Mouse (Mus musculus): Measurements from ENCODE around the gene Ttc7. TPM values are rescaled to one million over a fixed set of nuclear protein-coding genes. Genes with fewer than 3 reads are reported as not detected.

The Ttc7 gene
- total RNA-seq, 2 experiments from 2014 or later: 14.7 to 16.7 TPM

- no peak for DNase-seq
- intact Hi-C loops (cut with DNase I): no loop called here
Observed at GRCm38 (mm10) chr17:87356261-87356660, 73.6 kb downstream of the Ttc7 start.

- intact Hi-C loops (cut with DNase I): no loop called here
- DNase-seq: no peak
Observed at GRCm38 (mm10) chr17:87357506-87357905, 74.8 kb downstream of the Ttc7 start.

- no peak for DNase-seq
- intact Hi-C loops (cut with DNase I): no loop called here
Observed at GRCm38 (mm10) chr17:87361132-87361531, 78.4 kb downstream of the Ttc7 start.

GRCm38 (mm10) chr17:87364108-87364507 lies 81.4 kb downstream of the Ttc7 start:
- intact Hi-C loops (cut with DNase I): no loop called here
- DNase-seq: no peak

GRCm38 (mm10) chr17:87365268-87365667 lies 82.6 kb downstream of the Ttc7 start:
- intact Hi-C loops (cut with DNase I): no loop called here
- no peak for DNase-seq

GRCm38 (mm10) chr17:87366520-87366919 lies 83.8 kb downstream of the Ttc7 start:
- intact Hi-C loops (cut with DNase I): no loop called here
- no peak for DNase-seq

- intact Hi-C loops (cut with DNase I): no loop called here
- no peak for DNase-seq
Observed at GRCm38 (mm10) chr17:87367228-87367627, 84.5 kb downstream of the Ttc7 start.

GRCm38 (mm10) chr17:87367640-87368039 lies 85.0 kb downstream of the Ttc7 start:
- intact Hi-C loops (cut with DNase I): no loop called here
- DNase-seq: peak; percentile 75

GRCm38 (mm10) chr17:87368481-87368880 lies 85.8 kb downstream of the Ttc7 start:
- DNase-seq: no peak
- intact Hi-C loops (cut with DNase I): no loop called here

GRCm38 (mm10) chr17:87369270-87369759 lies 86.6 kb downstream of the Ttc7 start:
- DNase-seq: no peak
- intact Hi-C loops (cut with DNase I): no loop called here

GRCm38 (mm10) chr17:87372189-87372588 lies 89.5 kb downstream of the Ttc7 start:
- no peak for DNase-seq
- intact Hi-C loops (cut with DNase I): no loop called here

GRCm38 (mm10) chr17:87373327-87373726 lies 90.6 kb downstream of the Ttc7 start:
- intact Hi-C loops (cut with DNase I): no loop called here

GRCm38 (mm10) chr17:87375941-87376511 lies 93.3 kb downstream of the Ttc7 start:
- intact Hi-C loops (cut with DNase I): loop anchor here (5.0 kb wide), 1 partner anchor 71 kb away; the partner anchor contains the start of gene Calm2
- DNase-seq: peak in 1 of 2 experiments; percentile 42

More at GRCm38 (mm10) chr17:87373327-87373726, 90.6 kb downstream of the Ttc7 start:
- no peak for DNase-seq

- peak in 1 of 2 experiments; percentile 46 for DNase-seq
- intact Hi-C loops (cut with DNase I): loop anchor here (5.0 kb wide), 1 partner anchor 70 kb away; the partner anchor contains the start of gene Calm2
Observed at GRCm38 (mm10) chr17:87376831-87377471, 94.3 kb downstream of the Ttc7 start.

- DNase-seq: no peak
- intact Hi-C loops (cut with DNase I): loop anchor here (5.0 kb wide), 1 partner anchor 70 kb away; the partner anchor contains the start of gene Calm2
Observed at GRCm38 (mm10) chr17:87377536-87377935, 94.8 kb downstream of the Ttc7 start.

GRCm38 (mm10) chr17:87378354-87379159 lies 95.9 kb downstream of the Ttc7 start:
- intact Hi-C loops (cut with DNase I): loop anchor here (5.0 kb wide), 1 partner anchor 69 kb away; the partner anchor contains the start of gene Calm2
- peak in 1 of 2 experiments; percentile 44 for DNase-seq

GRCm38 (mm10) chr17:87379160-87379624 lies 96.5 kb downstream of the Ttc7 start:
- intact Hi-C loops (cut with DNase I): loop anchor here (5.0 kb wide), 1 partner anchor 68 kb away; the partner anchor contains the start of gene Calm2
- DNase-seq: no peak

GRCm38 (mm10) chr17:87379821-87380220 lies 97.1 kb downstream of the Ttc7 start:
- intact Hi-C loops (cut with DNase I): loop anchor here (5.0 kb wide), 1 partner anchor 67 kb away; the partner anchor contains the start of gene Calm2
- DNase-seq: no peak

- intact Hi-C loops (cut with DNase I): no loop called here
- no peak for DNase-seq
Observed at GRCm38 (mm10) chr17:87380681-87381080, 98.0 kb downstream of the Ttc7 start.

GRCm38 (mm10) chr17:87385835-87386234 lies 103.1 kb downstream of the Ttc7 start:
- intact Hi-C loops (cut with DNase I): no loop called here
- no peak for DNase-seq

- intact Hi-C loops (cut with DNase I): no loop called here
- peak in 1 of 2 experiments; percentile 47 for DNase-seq
Observed at GRCm38 (mm10) chr17:87387068-87387467, 104.4 kb downstream of the Ttc7 start.

Data from heart, postnatal 36 days (tissue).